Mouse (Mus musculus): ENCODE measurements around the gene Robo3.

Gene Robo3

GRCm38 (mm10) chr9:37421239-37421638 is 11.8 kb downstream of the Robo3 start:
- DNase-seq: peak; percentile 63

- peak; percentile 95 for DNase-seq
Observed at GRCm38 (mm10) chr9:37420676-37421075, 12.4 kb downstream of the Robo3 start.

- no peak for DNase-seq
Observed at GRCm38 (mm10) chr9:37418791-37419190, 14.3 kb downstream of the Robo3 start.

- no peak for DNase-seq
Observed at GRCm38 (mm10) chr9:37414666-37415065, 18.4 kb downstream of the Robo3 start.

GRCm38 (mm10) chr9:37412989-37413388 is 20.1 kb downstream of the Robo3 start:
- DNase-seq: no peak

GRCm38 (mm10) chr9:37409698-37410445 is 23.2 kb downstream of the Robo3 start:
- DNase-seq: no peak

- no peak for DNase-seq
Observed at GRCm38 (mm10) chr9:37407850-37408502, 25.1 kb downstream of the Robo3 start.

GRCm38 (mm10) chr9:37406372-37406771 is 26.7 kb downstream of the Robo3 start:
- DNase-seq: no peak

GRCm38 (mm10) chr9:37403011-37403410 is 30.0 kb downstream of the Robo3 start:
- DNase-seq: no peak

GRCm38 (mm10) chr9:37402501-37402900 is 30.5 kb downstream of the Robo3 start:
- no peak for DNase-seq

GRCm38 (mm10) chr9:37401802-37402201 is 31.2 kb downstream of the Robo3 start, which contains the start of gene Robo4:
Gene Robo4 (plus strand): TSS chr9:37401897.
- peak; percentile 80 for DNase-seq

GRCm38 (mm10) chr9:37400585-37400984 is 32.5 kb downstream of the Robo3 start:
- DNase-seq: peak; percentile 80

GRCm38 (mm10) chr9:37393482-37394131 is 39.4 kb downstream of the Robo3 start:
- DNase-seq: no peak

GRCm38 (mm10) chr9:37392071-37392470 is 41.0 kb downstream of the Robo3 start:
- DNase-seq: no peak

GRCm38 (mm10) chr9:37390891-37391290 is 42.2 kb downstream of the Robo3 start:
- no peak for DNase-seq

GRCm38 (mm10) chr9:37384284-37385182 is 48.5 kb downstream of the Robo3 start:
- peak; percentile 67 for DNase-seq

- DNase-seq: no peak
Observed at GRCm38 (mm10) chr9:37383161-37383560, 49.9 kb downstream of the Robo3 start.

- DNase-seq: peak; percentile 74
Observed at GRCm38 (mm10) chr9:37375718-37376117, 57.3 kb downstream of the Robo3 start.

GRCm38 (mm10) chr9:37371232-37371801 is 61.7 kb downstream of the Robo3 start:
- DNase-seq: no peak

- peak; percentile 86 for DNase-seq
Observed at GRCm38 (mm10) chr9:37368860-37369259, 64.2 kb downstream of the Robo3 start.

GRCm38 (mm10) chr9:37368081-37368830 is 64.8 kb downstream of the Robo3 start:
- no peak for DNase-seq

Data from lung, postnatal 36 days (tissue).